Mouse (Mus musculus): ENCODE data around the gene Prdx6.
A peak's percentile ranks its signal among the peaks of the same experiment; 100 is the strongest.
"Not testable (repeated sequence)": the region's sequence is repeated elsewhere in the genome, so short reads cannot be mapped to it uniquely, and the experiment has no call there.

Prdx6 gene

GRCm38 (mm10) chr1:161251417-161252265 is 622 bp upstream of the Prdx6 start:
- DNase-seq (ENCODE audit: low spot score in 2 of 2): peak in 1 of 2 experiments; percentile 19

GRCm38 (mm10) chr1:161250031-161250603 is 902 bp downstream of the Prdx6 start:
- peak; percentile 29 to 41 for DNase-seq (ENCODE audit: low spot score in 2 of 2)

GRCm38 (mm10) chr1:161249442-161249841 is 1.6 kb downstream of the Prdx6 start:
- no peak for DNase-seq (ENCODE audit: low spot score in 2 of 2)

- DNase-seq (ENCODE audit: low spot score in 2 of 2): no peak
These were observed 2.3 kb downstream of the Prdx6 start for GRCm38 (mm10) chr1:161248685-161249084.

GRCm38 (mm10) chr1:161247643-161248580 is 3.1 kb downstream of the Prdx6 start:
- DNase-seq (ENCODE audit: low spot score in 2 of 2): no peak

GRCm38 (mm10) chr1:161247176-161247575 is 3.8 kb downstream of the Prdx6 start:
- no peak for DNase-seq (ENCODE audit: low spot score in 2 of 2)

- no peak for DNase-seq (ENCODE audit: low spot score in 2 of 2)
These were observed 13.3 kb downstream of the Prdx6 start for GRCm38 (mm10) chr1:161237750-161238149.

- no peak for DNase-seq (ENCODE audit: low spot score in 2 of 2)
These were observed 13.7 kb downstream of the Prdx6 start for GRCm38 (mm10) chr1:161237339-161237738.

- DNase-seq (ENCODE audit: low spot score in 2 of 2): no peak
These were observed 17.7 kb downstream of the Prdx6 start for GRCm38 (mm10) chr1:161233226-161233839.

GRCm38 (mm10) chr1:161232181-161232580 is 18.8 kb downstream of the Prdx6 start:
- DNase-seq (ENCODE audit: low spot score in 2 of 2): no peak

- no peak for DNase-seq (ENCODE audit: low spot score in 2 of 2)
These were observed 26.2 kb downstream of the Prdx6 start for GRCm38 (mm10) chr1:161224837-161225236.

- no peak for DNase-seq (ENCODE audit: low spot score in 2 of 2)
These were observed 31.2 kb downstream of the Prdx6 start for GRCm38 (mm10) chr1:161219816-161220215.

GRCm38 (mm10) chr1:161214465-161214864 is 36.6 kb downstream of the Prdx6 start:
- peak; percentile 11 to 45 for DNase-seq (ENCODE audit: low spot score in 2 of 2)

- DNase-seq (ENCODE audit: low spot score in 2 of 2): no peak
These were observed 51.2 kb downstream of the Prdx6 start for GRCm38 (mm10) chr1:161199856-161200255.

- DNase-seq (ENCODE audit: low spot score in 2 of 2): not testable (repeated sequence)
These were observed 54.7 kb downstream of the Prdx6 start for GRCm38 (mm10) chr1:161196364-161196763.

GRCm38 (mm10) chr1:161195541-161196351 is 55.3 kb downstream of the Prdx6 start:
- DNase-seq (ENCODE audit: low spot score in 2 of 2): peak; percentile 35 to 73

GRCm38 (mm10) chr1:161190253-161190910 is 60.6 kb downstream of the Prdx6 start:
- no peak for DNase-seq (ENCODE audit: low spot score in 2 of 2)
